Mouse (Mus musculus): ENCODE results near the gene Olfr372.

DNA sequence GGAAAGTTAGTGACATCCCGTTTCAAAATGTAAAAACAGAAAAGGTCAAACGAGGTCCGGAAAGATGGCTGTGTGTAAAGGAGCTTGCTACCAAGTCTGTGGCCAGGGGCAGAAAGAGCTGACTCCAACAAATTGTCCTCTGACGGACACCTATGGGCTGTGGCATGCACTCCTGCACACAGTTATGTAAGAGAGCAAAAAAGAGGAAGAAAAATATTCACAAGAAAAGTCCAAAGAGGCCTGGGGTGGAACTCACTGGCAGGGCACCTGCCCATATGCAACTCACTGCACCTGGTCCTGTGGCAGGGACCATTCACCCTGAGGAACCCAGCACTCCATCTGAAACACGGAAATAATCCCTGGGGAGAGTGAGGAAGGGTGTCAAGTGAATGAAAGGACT is 43.7 kb downstream of the Olfr372 start:
- TF ChIP-seq CTCF (IDR thresholded peaks at IDR 0.05; ENCODE audit: low read depth, low read length) (no peak), TAL1 (conservative IDR thresholded peaks at IDR 0.05; ENCODE audit: low read depth, low read length) (no peak), GATA2 (IDR thresholded peaks at IDR 0.05; ENCODE audit: borderline replicate concordance, low read depth, low read length) (no peak), GATA1 (IDR thresholded peaks at IDR 0.05; ENCODE audit: borderline replicate concordance, low read length) (no peak), POLR2AphosphoS5 (IDR thresholded peaks at IDR 0.05; ENCODE audit: insufficient replicate concordance, low read depth, low read length) (no peak)
